Mouse (Mus musculus) CH12.LX (cell line): ENCODE results near the gene Mpig6b. TPM values are rescaled to one million over a fixed set of nuclear protein-coding genes. Genes with fewer than 3 reads are reported as not detected.

Source experiments
- DNase-seq: peaks from one replicate; pipeline ENCODE4 v3.0.0-alpha.2; 2013; ENCODE audit errors: extremely low read depth
- H3K27ac ChIP-seq: 2 replicates; pipeline ENCODE4 v1.5.1; 2012; ENCODE audit warnings: low read depth, mild to moderate bottlenecking, control low read depth, moderate library complexity; ENCODE audit not compliant: insufficient read depth
- H3K27me3 ChIP-seq: replicated peaks from 2 replicates; pipeline ENCODE3; 2012; ENCODE audit warnings: inconsistent platforms
- H3K36me3 ChIP-seq, 2 experiments: replicated peaks in 1 of 2; 2 replicates each; pipeline versions ENCODE3 to v1.6.1; 2012; ENCODE audit warnings: inconsistent platforms in 1 of 2, low read length in 1 of 2, mild to moderate bottlenecking in 1 of 2, mixed read lengths in 1 of 2, moderate library complexity in 1 of 2; ENCODE audit not compliant: control insufficient read depth in 1 of 2, insufficient read depth in 1 of 2
- H3K4me1 ChIP-seq, 2 experiments: 2 replicates each; pipeline ENCODE4 v1.6.1; 2012; ENCODE audit warnings: inconsistent platforms in 1 of 2, moderate library complexity in 1 of 2; ENCODE audit not compliant: insufficient read depth in 2 of 2, control insufficient read depth in 1 of 2
- H3K4me2 ChIP-seq: 2 replicates; pipeline ENCODE4 v1.6.1; 2012; ENCODE audit warnings: low read depth, mild to moderate bottlenecking, control low read depth; ENCODE audit not compliant: poor library complexity, insufficient read depth, severe bottlenecking
- H3K4me3 ChIP-seq, 3 experiments: fragments of 150-350 bp in 1 of 3; sonication (generic) in 1 of 3; replicated peaks in 1 of 3; 2 replicates each; pipeline versions ENCODE3 to v1.5.1; 2011 to 2012; ENCODE audit warnings: low read depth in 2 of 3, low read length in 2 of 3, mild to moderate bottlenecking in 2 of 3, moderate library complexity in 2 of 3, control low read depth in 1 of 3, improper control_type of control experiment in 1 of 3, inconsistent platforms in 1 of 3, mixed read lengths in 1 of 3; ENCODE audit not compliant: poor library complexity in 1 of 3
- H3K79me2 ChIP-seq: replicated peaks from 2 replicates; pipeline ENCODE4 v1.6.1; 2012; ENCODE audit warnings: mild to moderate bottlenecking, moderate library complexity; ENCODE audit not compliant: control insufficient read depth, poor library complexity, insufficient read depth, severe bottlenecking; ENCODE audit errors: extremely low read depth
- H3K9ac ChIP-seq: 2 replicates; pipeline ENCODE4 v1.6.1; 2012; ENCODE audit warnings: low read depth, mild to moderate bottlenecking, control low read depth, moderate library complexity; ENCODE audit not compliant: insufficient read depth
- H3K9me3 ChIP-seq: replicated peaks from 2 replicates; pipeline ENCODE3; 2012; ENCODE audit warnings: low read length, inconsistent platforms, mixed read lengths
- BHLHE40 ChIP-seq: IDR thresholded peaks from 2 replicates; pipeline ENCODE4 v1.6.1; 2011; ENCODE audit warnings: mild to moderate bottlenecking, low read depth, low read length, improper control_type of control experiment
- CHD1 ChIP-seq: IDR thresholded peaks from 2 replicates; pipeline ENCODE4 v1.6.1; 2012; ENCODE audit warnings: low read depth, low read length, improper control_type of control experiment, inconsistent platforms
- CHD2 ChIP-seq: IDR thresholded peaks from 2 replicates; pipeline ENCODE4 v1.6.1; 2011; ENCODE audit warnings: low read length, improper control_type of control experiment
- ELF1 ChIP-seq: IDR thresholded peaks from 2 replicates; pipeline ENCODE4 v1.6.1; 2014; ENCODE audit warnings: low read depth, mild to moderate bottlenecking, inconsistent platforms, low read length, improper control_type of control experiment
- EP300 ChIP-seq: IDR thresholded peaks from 2 replicates; pipeline ENCODE4 v1.6.1; 2011; ENCODE audit warnings: low read length, improper control_type of control experiment
- IRF4 ChIP-seq: IDR thresholded peaks from 2 replicates; pipeline ENCODE4 v1.6.1; 2014; ENCODE audit warnings: low read depth, mild to moderate bottlenecking, inconsistent platforms, low read length, improper control_type of control experiment
- JUN ChIP-seq: IDR thresholded peaks from 2 replicates; pipeline ENCODE4 v1.6.1; 2011; ENCODE audit warnings: low read depth, mild to moderate bottlenecking, low read length, improper control_type of control experiment, moderate library complexity; ENCODE audit not compliant: insufficient read depth
- JUND ChIP-seq: conservative IDR thresholded peaks from 2 replicates; pipeline ENCODE4 v1.6.1; 2011; ENCODE audit warnings: low read depth, low read length, improper control_type of control experiment
- MAX ChIP-seq: IDR thresholded peaks from 2 replicates; pipeline ENCODE4 v1.6.1; 2011; ENCODE audit warnings: low read length, improper control_type of control experiment
- NELFE ChIP-seq: IDR thresholded peaks from 2 replicates; pipeline ENCODE4 v1.6.1; 2011; ENCODE audit warnings: low read depth, low read length, improper control_type of control experiment
- PAX5 ChIP-seq: IDR thresholded peaks from 2 replicates; pipeline ENCODE4 v1.6.1; 2012; ENCODE audit warnings: low read length, inconsistent platforms, mixed read lengths
- POLR2A ChIP-seq: IDR thresholded peaks from 2 replicates; pipeline ENCODE4 v1.6.1; 2011; ENCODE audit warnings: low read depth, mild to moderate bottlenecking, improper control_type of control experiment, low read length
- POLR2AphosphoS2 ChIP-seq: IDR thresholded peaks from 2 replicates; pipeline ENCODE4 v1.6.1; 2011; ENCODE audit warnings: low read depth, low read length, improper control_type of control experiment
- TBP ChIP-seq: conservative IDR thresholded peaks from 2 replicates; pipeline ENCODE4 v1.6.1; 2011; ENCODE audit warnings: low read depth, low read length, improper control_type of control experiment
- USF1 ChIP-seq: IDR thresholded peaks from 2 replicates; pipeline ENCODE4 v1.6.1; 2014; ENCODE audit warnings: low read depth, mild to moderate bottlenecking, inconsistent platforms, low read length, improper control_type of control experiment
- ZNF384 ChIP-seq: IDR thresholded peaks from 2 replicates; pipeline ENCODE4 v1.6.1; 2012; ENCODE audit warnings: low read depth, low read length, improper control_type of control experiment, inconsistent platforms
- dilution Hi-C: fragments of 300-500 bp; cut with MboI; formaldehyde crosslinking; loops from 2 replicates; pipeline ENCODE4 v1.14.3; 2020; ENCODE audit warnings: low sequenced_read_pairs; ENCODE audit not compliant: extremely low pct_unique_long_range_greater_than_20kb, extremely low pct_ligation_motif_present
- in situ Hi-C: fragments of 300-500 bp; cut with MboI; formaldehyde crosslinking; loops from 3 replicates; pipeline ENCODE4 v1.14.3; 2019; ENCODE audit warnings: low sequenced_read_pairs, low pct_ligation_motif_present, low pct_unique_long_range_greater_than_20kb, mixed read lengths
- polyA plus RNA-seq: library from polyadenylated mRNA; unstranded; fragments of >175 nt; gene quantifications from 2 replicates; pipeline ENCODE4 v1.2.1, GENCODE M21; 2012; ENCODE audit warnings: low read depth; ENCODE audit not compliant: insufficient read length
- total RNA-seq, 2 experiments: library from RNA; depleted of rRNA; stranded (reverse); fragments of 300-350 nt in 1 of 2; fragments of >200 nt in 1 of 2; gene quantifications; 2 replicates each; pipeline ENCODE4 v1.2.3; 2012 to 2014

Gene Mpig6b
- total and polyA plus RNA-seq, 3 experiments, result 0.10 TPM; not detected in 2

DNA sequence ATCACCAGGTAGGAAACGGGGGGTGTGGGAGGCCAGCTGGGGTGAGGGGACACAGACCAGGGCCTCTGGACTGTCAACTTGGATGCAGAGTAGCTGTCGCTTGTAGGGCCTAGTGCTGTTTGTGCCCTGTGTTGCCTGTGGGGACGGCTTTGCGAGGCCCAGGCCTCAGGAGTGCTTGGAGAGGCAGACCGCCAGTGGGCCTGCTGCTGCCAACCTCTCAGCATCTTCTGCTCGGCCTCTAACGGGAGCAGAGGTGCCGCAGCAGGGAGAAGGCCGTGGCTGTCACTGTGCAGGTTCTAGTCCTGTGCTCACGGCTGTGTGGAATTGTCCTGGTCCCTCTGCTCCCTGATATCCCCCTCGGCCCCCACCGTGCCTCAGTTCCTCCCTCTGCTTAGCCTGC is 30.6 kb upstream of the Mpig6b start:
- TF ChIP-seq NELFE, result no peak
- no peak for TF ChIP-seq TBP
- no peak for TF ChIP-seq CHD1
- no peak for TF ChIP-seq EP300
- TF ChIP-seq POLR2AphosphoS2, result no peak
- no peak for TF ChIP-seq BHLHE40
- no peak for TF ChIP-seq USF1
- no peak for TF ChIP-seq JUN
- no peak for TF ChIP-seq POLR2A
- TF ChIP-seq CHD2, result no peak
- TF ChIP-seq JUND, result no peak
- TF ChIP-seq PAX5, result no peak
- no peak for TF ChIP-seq MAX
- TF ChIP-seq ELF1, result no peak
- Histone ChIP-seq H3K9me3 (no peaks in the 10 kb centered on the region), H3K4me1 (peaks cover 0 to 10% of the 10 kb centered on the region in 2 experiments; a peak in 2 of 4 replicates), H3K4me3 (no peak overlapping the region), H3K9ac (no peak overlapping the region), H3K36me3 (peaks cover 57 to 90% of the 10 kb centered on the region in 2 experiments), H3K4me2 (no peak overlapping the region), H3K27me3 (no peaks in the 10 kb centered on the region), H3K79me2 (no peaks in the 10 kb centered on the region), H3K27ac (no peak overlapping the region)
- in situ Hi-C loops (no loop called here), dilution Hi-C loops (no loop called here)
- no peak for DNase-seq

DNA sequence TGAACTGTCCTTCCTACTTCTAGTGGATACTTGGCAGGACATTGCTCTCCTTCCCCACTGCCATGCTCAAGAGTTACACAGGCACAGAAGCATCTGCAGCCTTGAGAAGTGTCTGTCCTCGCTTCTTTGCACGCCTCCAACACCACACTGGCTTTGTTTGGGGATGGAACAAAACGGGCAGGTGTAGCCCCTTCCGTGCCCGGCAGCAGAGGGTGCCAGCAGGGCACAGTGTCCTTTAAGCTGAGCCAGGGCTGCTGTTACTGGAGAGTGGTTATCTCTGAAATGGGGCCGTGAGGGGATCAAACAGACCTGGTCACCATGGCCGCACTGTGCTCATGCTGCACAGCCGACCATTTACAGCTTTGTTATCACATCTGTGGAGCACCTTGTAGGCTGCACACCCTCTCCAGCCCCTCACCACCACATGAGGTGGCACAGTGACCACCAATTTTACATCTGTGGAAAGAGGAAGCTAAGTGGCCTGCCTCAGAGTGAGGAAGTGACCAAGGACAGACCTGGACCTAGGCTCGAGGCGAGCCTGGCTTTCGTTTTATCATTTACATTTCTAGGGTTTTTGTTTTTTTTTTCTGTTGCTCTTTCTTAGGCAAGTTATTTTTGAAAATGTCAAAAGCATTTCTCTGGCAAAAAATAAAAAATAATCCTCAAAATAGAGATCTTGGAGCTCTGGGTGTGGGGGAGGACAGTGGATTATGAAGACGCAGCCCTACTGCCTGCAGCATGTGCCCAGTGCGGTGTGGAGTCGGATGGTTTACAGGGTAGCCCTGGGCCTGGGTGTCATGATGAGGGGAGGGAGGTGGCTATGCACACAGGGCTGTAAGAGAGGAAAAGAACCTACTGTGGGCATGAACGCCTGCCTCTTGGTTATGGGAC is 28.7 kb upstream of the Mpig6b start:
- no peaks in the 10 kb centered on the region; the same call in 1 of the 2 replicates for H3K79me2 ChIP-seq
- no peaks in the 10 kb centered on the region for H3K9me3 ChIP-seq
- no peak for TF ChIP-seq IRF4
- peak; percentile 20; the same call in 1 of the 2 replicates for TF ChIP-seq ZNF384
- peaks cover 3 to 20% of the 10 kb centered on the region in 2 experiments for H3K4me1 ChIP-seq
- dilution Hi-C loops, result no loop called here
- in situ Hi-C loops, result no loop called here
- H3K9ac ChIP-seq, result no peak overlapping the region
- peaks cover 42 to 85% of the 10 kb centered on the region in 2 experiments for H3K36me3 ChIP-seq
- H3K27ac ChIP-seq, result no peak overlapping the region
- no peak for DNase-seq
- no peaks in the 10 kb centered on the region for H3K27me3 ChIP-seq
- no peak overlapping the region for H3K4me2 ChIP-seq
- no peak overlapping the region for H3K4me3 ChIP-seq
